Mouse (Mus musculus) layer of hippocampus, adult 8-10 months (tissue): ENCODE measurements at regions not wholly inside any gene's neighbourhood (a gene's known extent, or its start where the extent isn't known, plus 50 kb on each side); places are given as distances from the start of the nearest gene placed in this dataset.

Experiments used
- DNase-seq, 2 experiments: peaks; one replicate each; pipeline ENCODE4 v3.0.0; 2022; ENCODE audit warnings: low spot score in 2 of 2

DNA sequence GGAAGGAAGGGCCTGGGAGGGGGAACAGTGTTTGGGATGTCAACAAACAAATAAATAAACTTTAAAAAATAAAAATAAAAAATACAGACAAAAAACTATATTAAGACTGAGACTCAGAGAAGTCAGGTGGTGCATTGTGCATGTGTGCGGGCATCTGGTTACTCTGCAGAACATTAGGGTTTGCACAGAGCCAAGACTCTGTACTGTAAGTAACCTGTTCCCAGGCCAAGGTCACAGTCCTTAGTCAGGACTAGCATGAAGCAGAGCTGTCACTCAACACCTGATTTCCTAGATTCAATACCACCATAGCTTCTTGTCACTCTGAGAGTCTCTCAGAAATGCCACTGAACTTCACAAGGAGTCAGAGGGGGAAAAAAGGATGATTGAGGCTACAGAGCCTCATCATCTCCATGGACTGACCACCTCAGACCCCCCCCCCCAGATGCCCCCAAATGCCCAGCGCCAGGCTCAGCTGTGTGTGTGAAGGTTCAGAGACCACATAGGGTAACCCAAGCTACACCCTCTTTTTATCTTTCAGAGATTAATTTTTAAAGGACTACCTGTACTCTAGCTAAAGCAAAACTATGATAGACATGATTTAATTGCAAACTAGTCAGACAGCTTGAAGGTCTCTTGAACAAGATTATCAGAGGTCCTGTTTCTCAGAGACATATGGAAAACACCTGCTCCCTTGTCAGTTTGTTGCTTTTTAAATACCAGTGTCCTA lies 106.2 kb upstream of the Nfe2l3 start:
- no peak for DNase-seq

- DNase-seq: no peak
These were observed 103.1 kb upstream of the Nfe2l3 start for GRCm38 (mm10) chr6:51329070-51329995.

GRCm38 (mm10) chr6:51330069-51330706 lies 102.3 kb upstream of the Nfe2l3 start:
- no peak for DNase-seq

GRCm38 (mm10) chr6:51332841-51333240 lies 99.6 kb upstream of the Nfe2l3 start:
- DNase-seq: no peak

- DNase-seq: no peak
These were observed 98.6 kb upstream of the Nfe2l3 start for GRCm38 (mm10) chr6:51333722-51334360.

DNA sequence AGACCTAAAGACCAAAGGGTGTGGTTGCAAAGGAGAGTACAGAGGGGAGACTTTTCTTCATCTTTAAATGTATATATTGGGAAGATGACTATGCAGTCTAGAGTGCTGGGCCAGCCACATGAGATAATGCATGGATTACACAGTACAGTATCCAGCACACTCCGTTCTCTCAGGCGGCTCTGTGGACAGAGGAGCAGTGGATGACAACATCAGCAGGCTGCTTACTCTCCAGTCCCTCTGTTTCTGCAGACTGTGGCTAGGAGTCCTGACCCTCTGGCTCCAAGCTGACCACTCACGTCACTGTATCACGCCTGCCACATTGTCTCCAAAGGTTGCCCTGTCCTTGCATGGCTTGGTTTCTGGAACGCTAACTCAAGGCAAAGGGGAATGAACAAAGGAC lies 97.2 kb upstream of the Nfe2l3 start:
- DNase-seq: no peak

DNA sequence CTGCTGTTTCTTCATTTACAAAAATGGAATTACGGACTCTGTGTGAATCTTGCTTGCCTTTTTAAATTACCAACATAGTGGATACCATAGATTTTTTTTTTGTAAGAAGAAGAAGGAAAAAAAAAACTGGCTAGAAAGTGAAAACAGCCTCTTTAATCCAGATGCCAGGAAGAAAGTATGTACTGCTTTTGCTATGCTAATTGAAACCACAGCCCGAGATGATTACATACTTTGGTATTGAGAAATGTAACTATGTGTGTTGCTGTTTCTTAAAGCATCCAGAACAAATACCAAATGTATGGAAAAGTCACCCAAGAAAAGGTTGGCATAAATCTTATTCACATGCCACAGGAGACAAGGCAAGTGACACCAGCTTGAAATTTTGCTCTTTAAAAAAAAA lies 93.2 kb upstream of the Nfe2l3 start:
- no peak for DNase-seq

GRCm38 (mm10) chr6:51347721-51348120 lies 84.7 kb upstream of the Nfe2l3 start:
- DNase-seq: no peak

GRCm38 (mm10) chr6:51349771-51350170 lies 82.7 kb upstream of the Nfe2l3 start:
- DNase-seq: no peak

- no peak for DNase-seq
These were observed 77.4 kb upstream of the Nfe2l3 start for GRCm38 (mm10) chr6:51355041-51355440.

- DNase-seq: no peak
These were observed 70.8 kb upstream of the Nfe2l3 start for GRCm38 (mm10) chr6:51361611-51362180.

GRCm38 (mm10) chr6:51362475-51363226 lies 69.8 kb upstream of the Nfe2l3 start:
- DNase-seq: peak; percentile 54 to 76

- DNase-seq: no peak
These were observed 67.7 kb upstream of the Nfe2l3 start for GRCm38 (mm10) chr6:51364776-51365175.

GRCm38 (mm10) chr6:51369771-51370170 lies 62.7 kb upstream of the Nfe2l3 start:
- no peak for DNase-seq

DNA sequence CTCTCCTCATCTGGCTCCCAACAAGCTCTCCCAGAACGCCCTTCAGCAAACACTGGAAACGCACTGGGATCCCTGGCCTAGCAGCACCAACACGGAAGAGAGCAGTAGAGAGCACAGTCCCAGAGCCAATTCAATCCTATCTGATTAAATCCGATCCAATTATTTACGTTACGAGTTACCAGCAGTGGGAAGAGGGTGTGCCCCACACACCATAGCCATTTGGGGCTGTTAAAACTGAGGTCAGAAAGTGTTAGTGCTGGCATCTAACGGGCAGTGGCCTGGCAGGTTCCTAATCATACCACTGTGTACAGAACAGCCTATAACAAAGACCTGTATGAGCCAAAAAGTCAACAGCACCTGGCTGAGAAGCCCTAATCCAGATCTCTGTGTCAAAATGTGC lies 60.1 kb upstream of the Nfe2l3 start:
- DNase-seq: no peak

DNA sequence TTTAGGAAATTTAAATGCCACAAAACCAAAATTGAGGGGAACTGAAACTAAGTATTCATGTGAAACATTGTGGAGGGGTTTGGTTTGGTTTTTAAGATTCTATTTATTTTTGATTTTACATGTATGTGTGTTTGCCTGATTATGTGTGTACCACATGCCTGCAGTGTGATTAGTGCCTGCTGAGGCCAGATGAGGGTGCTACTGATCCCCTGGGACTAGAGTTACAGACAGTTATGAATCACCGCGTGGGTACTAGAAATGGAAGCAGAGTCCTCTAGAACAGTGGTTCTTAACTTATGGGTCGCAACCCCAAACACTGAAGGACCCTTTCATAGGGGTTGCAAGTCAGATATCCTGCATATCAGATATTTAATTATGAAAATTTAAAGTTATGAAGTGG lies 54.0 kb upstream of the Nfe2l3 start:
- DNase-seq: no peak

DNA sequence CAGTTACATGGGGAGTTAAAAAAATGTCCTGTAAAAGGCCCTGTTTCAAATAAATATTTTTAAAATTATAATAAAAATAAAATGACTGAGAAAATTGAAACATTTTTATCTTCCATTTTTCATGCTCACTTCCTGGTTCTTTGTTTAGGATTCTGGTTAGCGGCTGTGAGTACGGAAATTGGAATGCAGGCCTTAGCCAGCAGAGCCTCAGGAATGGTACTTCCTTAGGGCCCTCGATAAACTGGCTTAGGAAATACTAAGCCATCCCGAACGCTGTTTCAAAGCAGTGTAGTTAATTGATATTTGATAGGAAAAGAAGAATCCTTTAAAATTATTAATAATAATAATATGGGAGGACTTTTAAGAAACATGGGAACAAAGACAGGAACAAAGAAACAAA lies 53.4 kb upstream of the Nfe2l3 start:
- no peak for DNase-seq

- peak; percentile 33 to 59 for DNase-seq
These were observed 52.8 kb upstream of the Nfe2l3 start for GRCm38 (mm10) chr6:51379560-51380274.

- DNase-seq: no peak
These were observed 52.2 kb upstream of the Nfe2l3 start for GRCm38 (mm10) chr6:51380275-51380575.

DNA sequence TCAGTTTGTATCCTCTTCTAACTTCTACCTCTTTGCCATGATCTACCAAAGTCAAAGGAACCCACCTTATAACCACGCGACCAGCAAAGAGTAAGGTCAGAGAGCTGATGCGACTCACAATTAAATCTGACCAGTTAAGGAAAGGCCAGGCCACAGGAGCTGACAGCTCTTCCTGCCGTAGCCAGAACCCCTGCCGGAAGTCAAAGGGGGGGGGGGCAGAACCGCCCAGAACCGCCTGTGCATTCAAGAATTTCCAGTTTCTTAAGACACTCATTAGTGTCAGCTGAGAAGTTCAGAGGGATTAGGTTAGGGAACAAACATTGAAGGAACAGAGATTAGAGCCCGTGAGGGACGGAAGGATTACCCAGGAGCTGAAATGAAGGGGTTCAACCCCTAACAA lies 51.0 kb upstream of the Nfe2l3 start:
- DNase-seq: no peak
